Mouse (Mus musculus): ENCODE measurements around the gene D17H6S53E.

GRCm38 (mm10) chr17:35168541-35169207 is 42.5 kb downstream of the D17H6S53E start:
- TF ChIP-seq CTCF (IDR thresholded peaks at IDR 0.05; ENCODE audit: control insufficient read depth, insufficient read depth, insufficient read length) (no peak), USF1 (IDR thresholded peaks at IDR 0.05; ENCODE audit: low read depth) (no peak)
